Mouse (Mus musculus): Measurements from ENCODE around the gene Pde8b. TPM values are rescaled to one million over a fixed set of nuclear protein-coding genes. Genes with fewer than 3 reads are reported as not detected.

Pde8b gene
- 1 to 10 TPM in 1 of 2 experiments, under 1 TPM in 1; 0.64 to 1.1 TPM for polyA plus RNA-seq (2017; shearing (Covaris generic))

DNA sequence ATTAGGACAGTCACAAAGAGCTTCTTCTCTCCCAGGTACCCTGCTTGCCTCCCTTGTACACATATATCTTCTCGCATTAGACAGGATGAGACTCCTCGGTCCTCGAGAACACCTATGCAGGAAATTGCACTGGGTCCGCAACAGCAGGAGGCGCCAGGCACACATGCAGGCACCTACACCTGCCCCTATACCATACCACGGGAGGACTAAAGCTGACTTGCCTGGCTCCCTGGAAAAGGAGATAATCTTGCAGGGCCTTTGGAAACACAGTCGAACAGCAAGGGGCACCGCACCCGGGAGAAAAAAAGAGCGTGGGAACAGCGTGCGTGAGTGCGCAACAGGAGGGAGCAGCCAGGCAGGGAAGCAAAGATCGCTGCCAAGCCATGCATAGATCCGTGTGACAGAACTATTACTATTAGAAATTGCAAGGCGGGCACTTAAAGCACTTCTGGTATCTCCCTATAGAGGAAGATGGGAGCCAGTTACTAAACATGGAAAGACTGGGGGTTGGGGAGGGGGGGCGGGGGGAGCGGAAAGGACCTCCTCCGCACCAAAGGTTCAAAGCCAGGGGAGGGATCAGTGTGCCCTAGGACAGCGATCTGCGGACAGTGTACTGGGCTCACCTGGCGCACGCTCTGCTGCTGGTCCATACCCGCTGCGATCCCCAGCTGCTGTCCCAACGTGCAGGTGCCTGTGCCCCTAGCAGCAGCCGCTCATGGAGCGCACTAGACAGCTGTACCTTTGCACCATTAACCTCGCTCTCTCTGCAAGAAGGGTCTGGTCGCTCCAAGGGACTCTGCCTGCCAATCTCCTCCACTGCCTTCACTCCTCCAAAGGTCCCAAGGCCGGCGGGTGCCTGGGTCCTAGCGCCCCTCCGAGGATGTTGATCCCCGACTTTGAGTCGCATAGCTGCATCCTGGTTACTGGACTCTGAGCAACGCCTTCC is at the start of gene Pde8b:
Gene Pde8b, minus strand, starts transcription at position 826 of the 946 bp plus-strand sequence.

DNA sequence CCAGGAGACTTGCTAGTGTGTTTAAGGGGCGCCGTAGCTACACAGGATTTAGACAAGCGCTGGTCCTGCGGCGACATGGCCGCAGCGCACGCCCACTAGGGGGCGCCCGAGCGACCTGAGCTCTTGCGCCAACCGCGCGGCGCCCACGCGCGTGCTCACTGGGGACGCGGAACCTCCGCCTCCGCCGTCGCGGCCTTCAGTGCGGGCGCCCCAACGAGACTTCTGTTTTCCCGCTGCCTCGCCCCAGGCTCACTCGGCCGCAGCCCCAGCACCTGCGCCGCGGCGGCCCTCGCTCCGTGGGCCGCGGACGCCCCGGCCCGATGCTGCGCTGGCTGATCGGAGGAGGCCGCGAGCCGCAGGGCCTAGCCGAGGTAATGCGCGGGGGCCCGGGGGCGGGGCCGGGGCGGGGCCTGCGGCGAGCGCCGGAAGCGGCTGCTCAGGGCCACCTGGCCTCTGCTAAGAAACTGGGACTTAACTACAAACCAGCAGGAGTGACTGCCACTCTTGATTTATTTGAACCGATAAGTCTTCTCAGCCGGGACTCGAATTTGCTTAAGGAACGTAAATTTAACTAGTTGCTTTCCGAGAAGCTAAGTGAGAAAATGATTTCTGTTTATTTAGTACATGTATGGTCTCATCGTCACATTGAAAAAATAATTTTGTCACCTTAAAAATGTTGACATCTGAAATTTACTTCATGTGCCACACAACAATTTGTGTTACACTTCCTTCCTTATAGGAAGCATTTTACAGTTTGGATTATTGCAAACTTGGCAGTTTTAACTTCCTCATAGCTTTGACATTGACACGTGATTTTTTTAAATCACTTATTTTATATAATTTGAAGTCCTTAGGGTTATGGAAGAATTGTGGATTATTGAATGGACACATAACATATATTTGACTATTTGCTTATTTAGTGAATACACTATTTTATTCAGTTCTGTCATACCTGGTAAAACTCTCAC is 273.6 kb downstream of the Pde8b start, which contains the start of gene Wdr41:
Gene Wdr41, plus strand, starts transcription at position 126 of the 968 bp plus-strand sequence.

Other genes with a start within 250 kb of the Pde8b start
- gene Zbed3, start 73.3 kb upstream of the Pde8b start, polyA plus RNA-seq (2017; shearing (Covaris generic)): 1 to 10 TPM; 5.5 to 6.7 TPM
- gene Aggf1, start 125.0 kb upstream of the Pde8b start, polyA plus RNA-seq (2017; shearing (Covaris generic)): 10 to 100 TPM; 49.4 to 49.7 TPM
- gene Crhbp, start 194.6 kb upstream of the Pde8b start, polyA plus RNA-seq (2017; shearing (Covaris generic)): under 1 TPM in 1 of 2 experiments, not detected in 1; 0.38 TPM
- not detected for gene S100z, start 228.4 kb upstream of the Pde8b start, polyA plus RNA-seq (2017; shearing (Covaris generic))

Measured in activated CD4-positive, CD25-positive, alpha-beta regulatory T cell (primary cell).